Mouse (Mus musculus) liver, embryonic 14.5 days (tissue): ENCODE measurements around the gene Sdc4. TPM values are rescaled to one million over a fixed set of nuclear protein-coding genes. Genes with fewer than 3 reads are reported as not detected.

Source experiments
- ATAC-seq: fragments of 200-750 bp; cut with Nextera tagmentation; 2 replicates; pipeline ENCODE4 v1.8.0; 2017; ENCODE audit warnings: moderate number of reproducible peaks, mild to moderate bottlenecking, moderate library complexity; ENCODE audit not compliant: insufficient read depth
- DNase-seq, 3 experiments: peaks; one replicate each; pipeline ENCODE4 v3.0.0-alpha.2; 2012 to 2013; ENCODE audit warnings: low read depth in 3 of 3, low spot score in 3 of 3
- H3K27ac ChIP-seq: fragments of 300-500 bp; sonication (generic); 2 replicates; pipeline ENCODE4 v1.5.1; 2014; ENCODE audit warnings: moderate library complexity, mild to moderate bottlenecking, control low read depth, inconsistent platforms
- H3K27me3 ChIP-seq: fragments of 300-500 bp; sonication (generic); 2 replicates; pipeline ENCODE4 v1.6.1; 2014; ENCODE audit warnings: mild to moderate bottlenecking, low read length, moderate library complexity; ENCODE audit not compliant: control insufficient read depth, insufficient read depth
- H3K36me3 ChIP-seq: fragments of 300-500 bp; sonication (generic); replicated peaks from 2 replicates; pipeline ENCODE4 v1.6.1; 2014; ENCODE audit warnings: low read depth; ENCODE audit not compliant: control insufficient read depth, insufficient read depth
- H3K4me1 ChIP-seq, 2 experiments: fragments of 200-500 bp in 1 of 2; fragments of 300-500 bp in 1 of 2; sonication (generic) in 1 of 2; replicated peaks; 2 replicates each; pipeline ENCODE4 v1.6.1; 2012 to 2014; ENCODE audit warnings: antibody characterized with exemption in 1 of 2, inconsistent platforms in 1 of 2, low read length in 1 of 2; ENCODE audit not compliant: control insufficient read depth in 2 of 2, insufficient read depth in 2 of 2
- H3K4me2 ChIP-seq: fragments of 300-500 bp; sonication (generic); 2 replicates; pipeline ENCODE4 v1.6.1; 2014; ENCODE audit warnings: low read depth, mild to moderate bottlenecking, control low read depth, moderate library complexity
- H3K4me3 ChIP-seq, 2 experiments: fragments of 200-500 bp in 1 of 2; fragments of 300-500 bp in 1 of 2; sonication (generic) in 1 of 2; 2 replicates each; pipeline ENCODE4 v1.5.1; 2012 to 2014; ENCODE audit warnings: low read depth in 2 of 2, low read length in 2 of 2, mild to moderate bottlenecking in 2 of 2, control low read depth in 1 of 2, inconsistent platforms in 1 of 2, moderate library complexity in 1 of 2; ENCODE audit not compliant: insufficient read depth in 1 of 2
- H3K9ac ChIP-seq: fragments of 300-500 bp; sonication (generic); replicated peaks from 2 replicates; pipeline ENCODE4 v1.6.1; 2014; ENCODE audit warnings: mild to moderate bottlenecking, control low read depth, moderate library complexity
- H3K9me3 ChIP-seq: fragments of 300-500 bp; sonication (generic); 2 replicates; pipeline ENCODE4 v1.6.1; 2016; ENCODE audit warnings: low read length, mixed read lengths; ENCODE audit not compliant: control insufficient read depth
- CTCF ChIP-seq: IDR thresholded peaks from 2 replicates; pipeline ENCODE4 v1.5.1; 2016; ENCODE audit warnings: antibody characterized with exemption, low read depth, control low read depth
- EP300 ChIP-seq: IDR thresholded peaks from 2 replicates; pipeline ENCODE4 v1.6.1; 2016; ENCODE audit warnings: antibody characterized with exemption, low read depth
- WGBS: fragments of 180-500 bp; shearing (Covaris S2); extraction: QIAGEN DNeasy Blood & Tissue Kit; methylation state at CpG from one replicate; pipeline ENCODE4 v1.1.7; 2014; ENCODE audit not compliant: insufficient replicate concordance; 5-methylcytosine and 5-hydroxymethylcytosine counted together
- polyA plus RNA-seq, 2 experiments: library from polyadenylated mRNA; depleted of rRNA in 1 of 2; stranded (reverse) in 1 of 2; unstranded in 1 of 2; fragments of >200 nt; fragmentation: Nextera tagmentation in 1 of 2; extraction: Ambion mirVana in 1 of 2; gene quantifications; 2 replicates each; pipeline versions ENCODE4 v1.2.1 to v1.2.3; 2012 to 2014

The Sdc4 gene
- polyA plus RNA-seq, 2 experiments = 10.8 to 25.4 TPM

DNA sequence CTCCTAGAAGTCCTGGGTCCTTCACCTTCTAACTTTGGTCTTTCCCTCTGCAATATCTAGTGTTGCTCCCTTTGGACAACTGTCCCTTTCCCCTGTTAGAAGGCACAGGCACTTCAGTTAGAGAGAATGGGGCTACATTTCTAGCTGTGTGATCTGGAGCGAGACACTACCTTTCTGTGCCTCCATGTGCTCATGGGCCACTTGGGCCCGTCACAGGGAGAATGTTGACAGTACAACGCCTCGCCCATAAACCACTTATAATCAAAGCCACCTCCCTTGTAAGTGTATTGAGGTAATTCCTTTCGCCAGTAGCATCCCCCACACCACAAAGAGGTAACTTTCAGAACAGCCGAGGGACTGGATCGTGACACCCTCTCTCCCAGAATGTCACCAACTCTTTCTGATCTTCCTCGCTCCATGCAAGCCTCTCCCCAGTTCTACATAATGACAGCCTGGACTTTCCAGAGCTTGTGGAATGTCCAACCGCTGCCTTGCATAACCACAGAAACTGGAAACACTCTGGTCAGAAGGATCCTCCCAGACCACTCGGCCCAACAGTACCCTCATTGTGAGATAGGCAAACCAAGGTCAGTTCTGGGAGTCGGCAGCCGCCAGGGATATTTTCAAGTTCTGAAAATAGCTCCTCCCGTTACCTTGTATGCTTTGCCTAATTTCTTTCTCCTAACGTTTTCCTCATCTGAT, 5.8 kb upstream of the Sdc4 start:
- H3K4me2 ChIP-seq = no peak overlapping the region
- TF ChIP-seq EP300 (no peak), CTCF (no peak)
- H3K9ac ChIP-seq = no peak overlapping the region
- ATAC-seq = no peak
- no peaks in the 10 kb centered on the region for H3K36me3 ChIP-seq
- H3K27ac ChIP-seq = no peak overlapping the region
- H3K4me3 ChIP-seq = no peak overlapping the region
- H3K9me3 ChIP-seq = no peaks in the 10 kb centered on the region
- H3K27me3 ChIP-seq = peaks cover 3% of the 10 kb centered on the region; the same call in 1 of the 2 replicates
- H3K4me1 ChIP-seq = peaks cover 0 to 3% of the 10 kb centered on the region in 2 experiments; a peak in 2 of 4 replicates
- 67% methylated on average over 14 of the region's 14 CpGs for WGBS
- DNase-seq = no peak

- Histone ChIP-seq H3K36me3 (no peaks in the 10 kb centered on the region), H3K4me1 (peaks cover 0 to under 1% of the 10 kb centered on the region in 2 experiments; a peak in 2 of 4 replicates), H3K27me3 (peaks cover 6% of the 10 kb centered on the region), H3K9ac (no peak overlapping the region), H3K27ac (no peak overlapping the region), H3K4me2 (no peak overlapping the region), H3K4me3 (no peak overlapping the region), H3K9me3 (no peaks in the 10 kb centered on the region)
- no peak for ATAC-seq
- 60% methylated on average over 5 of the region's 5 CpGs for whole genome bisulfite sequencing
- no peak for DNase-seq
- TF ChIP-seq CTCF = no peak
- no peak for TF ChIP-seq EP300
Measured at GRCm38 (mm10) chr2:164448921-164449320, 5.2 kb upstream of the Sdc4 start.

- no peaks in the 10 kb centered on the region for H3K9me3 ChIP-seq
- DNase-seq (no peak), ATAC-seq (no peak)
- H3K36me3 ChIP-seq = no peaks in the 10 kb centered on the region
- H3K4me3 ChIP-seq = no peak overlapping the region
- no peak overlapping the region for H3K9ac ChIP-seq
- TF ChIP-seq EP300 (no peak), CTCF (no peak)
- 77% methylated on average over 1 of the region's 1 CpGs for WGBS
- H3K27me3 ChIP-seq = peaks cover 14% of the 10 kb centered on the region
- no peak overlapping the region for H3K4me2 ChIP-seq
- peaks cover 0 to 4% of the 10 kb centered on the region in 2 experiments; a peak in 1 of 4 replicates for H3K4me1 ChIP-seq
- H3K27ac ChIP-seq = no peak overlapping the region
Measured at GRCm38 (mm10) chr2:164448140-164448539, 4.5 kb upstream of the Sdc4 start.

DNA sequence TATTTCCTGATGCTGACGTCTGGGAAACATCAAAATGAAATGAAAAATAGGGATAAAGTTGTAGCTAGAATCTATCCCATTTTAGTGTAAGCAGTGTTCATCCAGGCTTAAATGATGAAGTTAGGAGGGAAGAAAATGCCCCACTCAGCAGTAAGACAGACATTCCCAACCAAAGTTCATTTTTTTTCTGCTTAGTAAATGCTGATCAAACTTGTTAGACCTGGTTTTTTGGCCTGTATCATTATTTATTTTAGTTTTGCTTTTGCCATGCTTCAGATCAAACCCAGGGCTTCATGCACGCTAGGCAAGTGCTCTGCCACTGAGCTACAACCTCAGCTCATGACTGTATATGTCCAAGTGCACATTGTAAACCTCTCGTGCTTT, 2.4 kb upstream of the Sdc4 start:
- TF ChIP-seq EP300 = no peak
- no peak for TF ChIP-seq CTCF
- ATAC-seq (no peak), DNase-seq (no peak)
- H3K9ac ChIP-seq = no peak overlapping the region
- H3K27me3 ChIP-seq = peaks cover 30% of the 10 kb centered on the region
- no peak overlapping the region for H3K4me2 ChIP-seq
- H3K4me3 ChIP-seq = no peak overlapping the region
- 41% methylated on average over 3 of the region's 3 CpGs for WGBS
- no peaks in the 10 kb centered on the region for H3K36me3 ChIP-seq
- H3K9me3 ChIP-seq = no peaks in the 10 kb centered on the region
- H3K27ac ChIP-seq = no peak overlapping the region
- H3K4me1 ChIP-seq = peaks cover 0 to 4% of the 10 kb centered on the region in 2 experiments; a peak in 1 of 4 replicates

DNA sequence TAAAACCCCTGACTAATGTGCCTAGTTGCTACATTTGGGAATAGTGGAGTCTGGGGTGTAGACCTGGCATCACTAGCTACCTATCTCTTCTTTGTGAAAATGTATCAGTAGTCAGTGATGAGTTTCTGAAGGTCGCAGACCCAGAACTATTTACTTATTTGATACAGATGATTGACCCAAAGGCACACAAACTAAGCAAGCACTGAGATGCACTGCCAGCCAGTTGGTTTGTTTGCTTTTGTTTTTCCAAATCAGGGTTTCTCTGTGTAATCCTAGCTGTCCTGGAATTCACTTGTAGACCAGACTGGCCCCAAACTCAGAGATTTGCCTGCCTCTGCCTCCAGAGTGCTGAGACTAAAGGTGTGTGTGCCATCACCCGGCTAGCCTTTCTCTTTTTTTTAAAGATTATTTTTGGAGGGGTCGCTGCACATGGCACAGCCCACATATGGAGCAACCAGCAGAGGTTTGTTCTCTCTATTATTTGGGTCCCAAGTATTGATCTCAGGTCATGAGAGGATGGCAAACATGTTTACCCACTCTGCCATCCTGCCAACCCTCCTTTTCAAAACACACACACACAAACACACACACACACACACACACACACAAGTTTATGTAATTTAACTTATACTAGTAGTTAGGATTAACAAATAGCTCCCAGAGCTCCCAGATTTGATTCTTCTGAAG, 1.9 kb upstream of the Sdc4 start:
- Histone ChIP-seq H3K4me2 (no peak overlapping the region), H3K36me3 (no peaks in the 10 kb centered on the region), H3K9ac (no peak overlapping the region), H3K27ac (no peak overlapping the region), H3K9me3 (no peaks in the 10 kb centered on the region), H3K27me3 (peaks cover 31% of the 10 kb centered on the region), H3K4me3 (no peak overlapping the region), H3K4me1 (peaks cover 0 to 4% of the 10 kb centered on the region in 2 experiments; a peak in 1 of 4 replicates)
- WGBS = 51% methylated on average over 3 of the region's 3 CpGs
- ATAC-seq (no peak), DNase-seq (no peak)
- TF ChIP-seq EP300 (no peak), CTCF (no peak)
